Mouse (Mus musculus) thymus, postnatal 36 days (tissue): ENCODE measurements around the gene Frmpd3.

Source experiments
- DNase-seq, 2 experiments: peaks; one replicate each; pipeline ENCODE4 v3.0.0; 2022; ENCODE audit warnings: mixed read lengths in 2 of 2

Frmpd3 gene

DNA sequence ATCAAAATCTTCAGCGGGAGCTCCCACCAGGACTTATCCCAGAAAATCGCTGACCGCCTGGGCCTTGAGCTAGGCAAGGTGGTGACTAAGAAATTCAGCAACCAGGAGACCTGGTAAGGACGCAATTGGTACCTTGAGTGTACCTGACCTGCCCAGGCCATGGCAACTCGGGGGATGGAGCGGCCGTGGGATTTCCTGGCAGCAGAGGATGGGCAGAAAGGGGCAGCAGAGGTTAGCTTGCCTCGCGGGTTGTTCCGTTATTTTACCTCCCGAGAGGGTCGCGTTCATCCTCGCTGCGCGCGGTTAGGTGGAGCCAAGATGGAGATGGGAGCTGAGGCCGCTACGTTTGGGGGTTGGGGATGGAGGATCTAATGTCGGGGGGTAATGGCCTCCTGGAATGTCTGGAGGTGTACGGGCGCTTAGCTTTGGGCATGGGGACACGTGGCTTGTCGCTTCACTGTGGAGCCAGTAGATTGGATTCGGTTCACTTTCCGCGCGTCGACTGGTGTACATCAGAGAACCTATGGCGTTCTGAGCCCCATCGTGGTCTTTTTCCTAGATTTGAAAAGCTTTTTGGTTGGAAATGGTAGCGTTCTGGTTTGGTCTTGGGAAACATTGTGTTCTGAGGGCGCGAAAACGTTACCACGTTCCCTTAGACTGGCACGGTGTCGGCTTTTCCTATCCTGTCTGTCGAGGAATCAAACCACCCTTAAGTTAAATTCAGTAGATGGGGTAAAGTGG lies 114.9 kb downstream of the Frmpd3 start:
- no peak for DNase-seq

DNA sequence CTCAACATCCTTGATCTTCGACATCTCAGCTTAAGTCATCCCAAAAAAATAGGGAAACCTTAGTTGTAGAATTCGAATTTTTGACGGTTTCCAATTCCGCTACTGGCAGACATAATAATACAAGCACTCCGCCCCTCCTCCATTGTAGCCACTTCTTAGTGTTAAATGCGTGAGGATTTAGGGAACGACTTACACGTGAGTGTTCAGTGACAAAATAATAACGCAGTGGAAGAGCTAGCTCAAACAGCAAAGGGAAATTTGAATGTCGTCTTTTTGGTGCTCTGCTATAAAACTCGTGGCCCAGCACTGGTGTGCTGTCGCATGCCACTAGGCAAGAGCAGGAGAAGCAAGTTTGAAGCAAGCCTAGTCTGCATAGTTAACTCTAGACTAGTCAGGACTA lies 115.4 kb downstream of the Frmpd3 start:
- DNase-seq: peak in 1 of 2 experiments; percentile 2

DNA sequence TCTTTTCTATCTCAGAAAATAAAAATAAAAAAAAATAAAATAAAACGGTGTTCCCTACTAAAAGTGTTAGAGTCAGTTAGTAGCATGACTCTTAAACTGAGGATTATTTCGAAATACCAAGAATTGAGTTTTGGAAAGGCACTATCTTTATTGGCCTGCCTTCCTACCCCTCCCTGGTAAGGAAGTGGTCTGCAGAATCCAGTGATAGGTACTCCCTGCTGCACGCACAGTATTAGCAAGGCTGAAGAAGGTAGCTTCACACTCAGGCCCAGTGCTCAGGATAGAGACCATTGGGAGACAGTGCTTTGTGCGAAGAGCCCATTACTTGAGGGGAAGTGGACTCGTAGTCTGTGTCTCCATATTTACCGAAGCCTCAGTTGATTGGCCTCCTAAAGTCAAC lies 136.2 kb downstream of the Frmpd3 start:
- DNase-seq: no peak

DNA sequence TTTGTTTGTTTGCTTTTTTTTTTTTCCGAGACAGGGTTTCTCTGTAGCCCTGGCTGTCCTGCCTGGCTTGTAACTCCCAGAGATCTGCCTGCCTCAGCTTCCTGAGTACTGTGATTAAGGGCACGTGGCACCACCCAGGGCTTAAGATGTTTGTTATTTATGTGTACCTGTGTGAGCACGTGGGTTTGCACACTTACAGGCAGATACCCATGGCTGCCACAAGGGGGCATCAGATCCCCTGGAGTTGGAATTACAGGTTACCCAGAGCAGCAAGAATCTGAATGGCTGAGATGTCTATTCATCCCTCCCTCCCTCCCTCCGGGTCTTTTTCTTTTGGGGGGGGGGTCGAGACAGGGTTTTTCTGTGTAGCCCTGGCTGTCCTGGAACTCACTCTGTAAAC lies 137.1 kb downstream of the Frmpd3 start:
- peak; percentile 43 to 51 for DNase-seq
